Mouse (Mus musculus): Measurements from ENCODE around the gene Cacna1d. TPM values are rescaled to one million over a fixed set of nuclear protein-coding genes. Genes with fewer than 3 reads are reported as not detected.

Cacna1d gene
- polyA plus RNA-seq, 1 experiment from 2014 or later = 2.8 TPM

DNA sequence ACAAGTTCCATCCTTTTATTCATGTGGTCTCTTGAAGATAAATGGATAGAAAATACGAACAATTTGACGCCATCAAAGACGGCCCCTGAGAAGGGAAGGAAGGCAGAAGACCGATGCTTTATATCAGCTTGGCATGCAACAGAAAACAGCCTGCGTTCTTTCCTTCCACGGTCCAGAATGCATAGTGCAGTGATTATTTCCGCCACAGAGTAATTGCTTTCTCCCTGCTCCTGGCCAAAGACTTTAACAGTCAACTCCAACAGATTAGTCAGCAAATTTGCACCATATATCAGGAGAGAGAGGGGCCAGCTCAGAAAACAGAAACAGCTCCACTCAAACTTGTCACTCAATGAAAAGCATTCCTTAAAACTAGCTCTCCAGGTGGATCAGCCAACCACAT is 71.8 kb downstream of the Cacna1d start:
- H3K9me3 ChIP-seq = no peaks in the 10 kb centered on the region
- 85% methylated on average over 7 of the region's 7 CpGs for WGBS
- no peak overlapping the region for H3K27ac ChIP-seq (replicated peaks)
- H3K27me3 ChIP-seq = no peaks in the 10 kb centered on the region
- no peak overlapping the region for H3K9ac ChIP-seq (replicated peaks)
- no peak for ATAC-seq (ENCODE audit: low FRiP score, low read depth)
- no peak overlapping the region for H3K4me3 ChIP-seq
- H3K4me2 ChIP-seq (replicated peaks) = no peak overlapping the region
- no peaks in the 10 kb centered on the region for H3K4me1 ChIP-seq
- no peaks in the 10 kb centered on the region for H3K36me3 ChIP-seq

DNA sequence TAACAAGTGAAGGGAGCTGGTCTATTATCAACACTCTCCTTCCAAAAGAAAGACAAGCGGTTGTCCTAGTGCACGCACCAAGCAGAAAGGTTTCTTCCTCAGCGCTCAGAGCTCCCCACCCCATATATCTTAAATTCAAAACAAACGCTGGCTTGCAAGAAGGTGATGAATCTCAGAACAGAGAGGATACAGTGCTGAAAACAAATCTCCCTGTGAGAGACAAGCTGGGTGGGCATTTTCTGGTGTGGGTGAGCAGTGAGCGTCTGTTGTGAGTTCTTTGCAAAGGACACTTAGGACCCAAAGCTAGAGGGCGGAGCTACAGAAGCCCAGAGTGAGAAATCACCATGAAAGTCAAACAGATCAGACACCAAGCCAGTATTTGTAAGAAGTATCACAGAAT is 72.2 kb downstream of the Cacna1d start:
- Histone ChIP-seq H3K27ac (replicated peaks) (no peak overlapping the region), H3K4me1 (no peaks in the 10 kb centered on the region), H3K9me3 (no peaks in the 10 kb centered on the region), H3K4me2 (replicated peaks) (no peak overlapping the region), H3K4me3 (no peak overlapping the region), H3K27me3 (no peaks in the 10 kb centered on the region), H3K9ac (replicated peaks) (no peak overlapping the region), H3K36me3 (no peaks in the 10 kb centered on the region)
- 82% methylated on average over 6 of the region's 6 CpGs for WGBS
- ATAC-seq (ENCODE audit: low FRiP score, low read depth) = no peak

DNA sequence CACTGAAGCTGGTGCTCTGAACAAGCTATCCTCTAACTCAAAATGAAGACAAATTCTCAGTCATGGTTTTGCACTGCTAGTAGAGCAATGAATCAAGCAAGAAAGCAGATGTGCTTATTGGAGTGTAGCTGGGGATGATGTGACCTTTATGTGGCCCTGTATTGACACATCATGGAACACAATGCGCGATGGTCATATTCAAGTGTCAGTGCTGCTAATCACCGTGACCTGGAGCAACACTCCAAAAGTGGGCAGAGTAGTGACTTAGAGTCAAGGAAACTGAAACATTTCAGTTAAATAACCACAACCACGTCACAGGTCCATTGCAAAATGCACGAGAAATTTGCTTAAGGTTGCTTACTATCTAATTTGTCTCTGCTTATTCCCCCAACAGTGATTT is 75.4 kb downstream of the Cacna1d start:
- ATAC-seq (ENCODE audit: low FRiP score, low read depth) = no peak
- H3K9me3 ChIP-seq = no peaks in the 10 kb centered on the region
- H3K9ac ChIP-seq (replicated peaks) = no peak overlapping the region
- no peak overlapping the region for H3K4me2 ChIP-seq (replicated peaks)
- H3K4me1 ChIP-seq = no peaks in the 10 kb centered on the region
- no peaks in the 10 kb centered on the region for H3K36me3 ChIP-seq
- no peaks in the 10 kb centered on the region for H3K27me3 ChIP-seq
- no peak overlapping the region for H3K4me3 ChIP-seq
- no peak overlapping the region for H3K27ac ChIP-seq (replicated peaks)
- WGBS = 90% methylated on average over 5 of the region's 5 CpGs

DNA sequence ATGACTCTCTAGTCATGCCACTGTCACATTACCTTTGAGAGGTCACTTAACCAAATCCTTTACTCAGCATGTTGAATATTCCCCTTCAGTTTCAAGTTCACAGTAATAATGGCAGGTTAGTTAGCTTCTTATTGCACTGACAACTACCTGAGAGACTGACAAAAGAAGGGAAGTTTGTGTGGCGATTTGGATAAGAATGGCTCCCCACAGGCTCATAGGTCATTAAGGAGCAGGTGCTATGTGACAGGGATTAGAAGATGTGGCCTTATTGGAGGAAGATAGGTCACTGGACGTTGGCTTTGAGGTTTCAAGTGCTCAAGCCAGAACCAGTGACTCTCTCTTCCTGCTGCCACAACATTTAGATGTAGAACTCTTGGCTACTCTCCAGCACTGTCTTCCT is 77.1 kb downstream of the Cacna1d start:
- no peak for ATAC-seq (ENCODE audit: low FRiP score, low read depth)
- H3K4me3 ChIP-seq = no peak overlapping the region
- WGBS = 73% methylated on average over 2 of the region's 2 CpGs
- no peaks in the 10 kb centered on the region for H3K4me1 ChIP-seq
- H3K27me3 ChIP-seq = no peaks in the 10 kb centered on the region
- no peak overlapping the region for H3K27ac ChIP-seq (replicated peaks)
- H3K9ac ChIP-seq (replicated peaks) = no peak overlapping the region
- H3K36me3 ChIP-seq = no peaks in the 10 kb centered on the region
- H3K9me3 ChIP-seq = no peaks in the 10 kb centered on the region
- H3K4me2 ChIP-seq (replicated peaks) = no peak overlapping the region

DNA sequence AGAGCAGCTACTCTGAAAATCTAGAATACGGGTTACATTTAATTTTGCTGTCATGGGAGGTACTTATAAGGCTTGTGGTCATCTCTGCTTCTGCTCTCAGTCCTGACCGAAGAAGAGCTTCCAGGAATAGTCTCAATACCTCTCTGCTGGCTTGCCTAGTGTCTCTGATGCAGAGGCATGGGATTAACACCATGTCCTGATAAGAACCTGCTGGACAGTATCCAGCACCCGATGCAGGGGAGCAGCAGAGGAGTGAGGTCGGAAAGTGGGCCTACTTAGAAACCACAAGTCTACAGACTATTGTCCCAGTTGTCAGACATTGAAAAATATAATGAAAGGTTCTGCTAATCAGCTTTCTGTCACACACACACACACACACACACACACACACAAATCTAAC is 81.9 kb downstream of the Cacna1d start:
- no peaks in the 10 kb centered on the region for H3K27me3 ChIP-seq
- no peak overlapping the region for H3K4me2 ChIP-seq (replicated peaks)
- H3K4me3 ChIP-seq = no peak overlapping the region
- no peaks in the 10 kb centered on the region for H3K4me1 ChIP-seq
- H3K27ac ChIP-seq (replicated peaks) = no peak overlapping the region
- 93% methylated on average over 4 of the region's 4 CpGs for WGBS
- no peak overlapping the region for H3K9ac ChIP-seq (replicated peaks)
- H3K9me3 ChIP-seq = no peaks in the 10 kb centered on the region
- no peaks in the 10 kb centered on the region for H3K36me3 ChIP-seq
- no peak for ATAC-seq (ENCODE audit: low FRiP score, low read depth)

DNA sequence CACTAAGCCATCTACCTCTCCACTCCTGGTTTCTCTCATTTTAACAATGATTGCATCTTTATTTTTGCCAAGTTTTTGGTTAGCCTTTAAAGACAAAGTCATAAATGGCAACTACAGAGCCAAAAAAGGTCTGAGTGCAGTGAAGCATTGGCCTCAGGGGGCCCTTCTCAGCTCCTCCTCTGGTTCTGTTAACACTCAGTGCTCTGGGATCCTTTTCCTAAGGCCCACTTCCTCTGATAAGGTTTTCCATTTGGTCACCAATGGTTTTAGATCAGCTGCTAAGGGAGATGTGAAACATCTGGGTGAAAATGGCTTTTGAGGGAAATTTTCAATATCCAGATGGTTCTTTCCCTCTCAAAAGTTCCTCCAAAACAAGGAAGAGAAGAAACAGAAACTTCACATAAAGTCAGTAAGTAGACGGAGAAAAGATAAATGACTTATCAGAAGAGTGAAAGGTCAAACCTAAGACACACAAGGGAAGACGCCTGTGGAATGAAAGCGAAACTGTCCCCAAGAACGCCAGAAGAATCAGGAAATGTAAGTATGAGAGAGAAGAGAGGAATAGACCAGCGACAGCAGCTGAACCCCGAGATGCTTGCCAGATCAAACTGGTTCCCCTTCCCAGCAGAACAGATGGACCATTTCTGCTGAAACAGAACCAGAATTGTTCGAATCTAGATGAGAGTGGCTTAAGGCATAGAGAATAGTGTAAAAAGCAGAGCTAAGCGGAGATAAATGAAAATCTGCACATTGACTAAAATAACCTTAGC is 85.6 kb downstream of the Cacna1d start:
- no peak overlapping the region for H3K4me2 ChIP-seq (replicated peaks)
- no peaks in the 10 kb centered on the region for H3K36me3 ChIP-seq
- no peak overlapping the region for H3K4me3 ChIP-seq
- H3K27ac ChIP-seq (replicated peaks) = no peak overlapping the region
- no peak overlapping the region for H3K9ac ChIP-seq (replicated peaks)
- no peaks in the 10 kb centered on the region for H3K9me3 ChIP-seq
- 83% methylated on average over 8 of the region's 8 CpGs for WGBS
- no peaks in the 10 kb centered on the region for H3K27me3 ChIP-seq
- no peak for ATAC-seq (ENCODE audit: low FRiP score, low read depth)
- H3K4me1 ChIP-seq = no peaks in the 10 kb centered on the region

DNA sequence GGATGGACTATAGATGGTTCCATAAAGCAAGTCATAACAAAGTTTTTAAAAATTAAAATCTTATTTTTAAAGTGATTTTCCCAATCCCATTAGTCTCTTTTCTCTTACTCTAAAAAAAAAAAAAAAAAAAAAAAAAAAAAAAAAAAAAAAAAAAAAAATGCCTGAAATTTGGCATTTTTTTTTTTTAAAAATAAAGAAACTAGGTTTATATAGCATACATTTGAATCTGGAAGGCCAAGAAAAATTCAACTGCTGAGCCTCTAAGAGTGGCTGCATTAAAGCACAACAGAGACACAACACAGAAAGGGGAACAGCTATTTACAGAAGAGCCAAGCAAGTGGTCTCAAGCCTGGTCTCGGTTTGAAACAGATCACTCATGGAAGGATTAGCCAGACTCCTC is 112.9 kb downstream of the Cacna1d start:
- WGBS = 20% methylated on average over 1 of the region's 1 CpGs
- H3K4me2 ChIP-seq (replicated peaks) = no peak overlapping the region
- H3K9me3 ChIP-seq = no peaks in the 10 kb centered on the region
- no peaks in the 10 kb centered on the region for H3K4me1 ChIP-seq
- H3K36me3 ChIP-seq = no peaks in the 10 kb centered on the region
- no peaks in the 10 kb centered on the region for H3K27me3 ChIP-seq
- no peak overlapping the region for H3K4me3 ChIP-seq
- H3K9ac ChIP-seq (replicated peaks) = no peak overlapping the region
- ATAC-seq (ENCODE audit: low FRiP score, low read depth) = no peak
- no peak overlapping the region for H3K27ac ChIP-seq (replicated peaks)

DNA sequence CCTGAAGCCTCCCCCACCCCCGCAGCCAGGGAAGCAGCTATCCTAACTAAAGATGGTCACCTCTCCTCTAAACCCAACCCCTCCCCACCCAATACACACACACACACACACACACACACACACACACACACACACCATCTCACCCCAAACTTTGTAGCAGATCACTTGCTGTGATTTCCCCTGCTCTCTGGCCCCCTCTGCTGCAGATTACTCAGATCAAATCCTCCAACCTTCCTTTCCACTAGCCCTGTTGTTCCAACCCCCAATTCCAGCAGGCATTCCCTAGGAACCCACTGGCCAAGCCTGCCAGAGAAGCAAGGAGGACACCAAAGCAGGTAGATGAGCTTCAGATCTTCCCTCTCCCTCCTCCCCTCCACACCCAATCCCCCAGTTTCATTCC is 118.4 kb downstream of the Cacna1d start:
- Histone ChIP-seq H3K4me2 (replicated peaks) (no peak overlapping the region), H3K9ac (replicated peaks) (no peak overlapping the region), H3K4me3 (no peak overlapping the region), H3K36me3 (no peaks in the 10 kb centered on the region), H3K27me3 (no peaks in the 10 kb centered on the region), H3K27ac (replicated peaks) (no peak overlapping the region), H3K9me3 (no peaks in the 10 kb centered on the region), H3K4me1 (no peaks in the 10 kb centered on the region)
- no peak for ATAC-seq (ENCODE audit: low FRiP score, low read depth)
- 31% methylated on average over 1 of the region's 1 CpGs for WGBS

DNA sequence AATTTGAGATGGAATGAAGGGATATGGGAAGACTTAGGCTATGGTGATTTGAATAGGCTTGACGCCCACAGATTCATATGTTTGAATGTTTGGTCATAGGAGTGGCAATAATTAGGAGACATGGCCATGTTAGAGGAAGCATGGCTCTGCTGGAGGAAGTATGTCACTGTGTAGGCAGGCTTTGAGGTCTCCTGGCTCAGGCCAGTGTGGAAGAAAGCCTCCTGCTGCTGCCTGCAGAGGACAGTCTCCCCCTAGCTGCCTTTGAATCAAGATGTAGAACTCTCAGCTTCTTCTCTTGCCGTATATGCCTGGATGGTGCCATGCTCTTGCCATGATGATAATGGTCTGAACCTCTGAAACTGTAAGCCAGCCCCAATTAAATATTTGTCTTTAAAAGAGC is 120.2 kb downstream of the Cacna1d start:
- H3K27ac ChIP-seq (replicated peaks) = no peak overlapping the region
- no peak overlapping the region for H3K4me2 ChIP-seq (replicated peaks)
- H3K4me3 ChIP-seq = no peak overlapping the region
- H3K4me1 ChIP-seq = no peaks in the 10 kb centered on the region
- no peak overlapping the region for H3K9ac ChIP-seq (replicated peaks)
- H3K27me3 ChIP-seq = no peaks in the 10 kb centered on the region
- no peaks in the 10 kb centered on the region for H3K36me3 ChIP-seq
- no peaks in the 10 kb centered on the region for H3K9me3 ChIP-seq
- ATAC-seq (ENCODE audit: low FRiP score, low read depth) = no peak
- 79% methylated on average over 2 of the region's 2 CpGs for WGBS

DNA sequence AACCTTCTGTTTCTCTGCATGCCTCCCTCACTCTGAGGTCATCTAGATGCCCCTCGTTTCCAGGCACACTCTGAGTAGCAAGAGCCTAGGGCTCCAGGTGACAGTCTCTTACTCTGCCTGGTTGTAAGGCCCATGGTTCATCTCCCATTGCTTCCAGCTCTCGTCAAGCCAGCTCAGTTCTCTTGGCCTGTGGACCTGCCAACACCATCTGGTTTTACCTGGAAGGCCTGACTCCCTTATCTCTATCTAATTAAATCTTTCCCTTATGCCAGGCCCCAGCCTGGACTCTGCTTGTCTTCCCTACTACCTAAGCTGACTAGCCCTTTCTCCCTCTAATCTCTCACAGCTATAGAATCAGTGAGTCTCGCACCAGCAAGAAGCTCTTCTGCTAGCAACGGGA is 124.2 kb downstream of the Cacna1d start:
- Histone ChIP-seq H3K4me2 (replicated peaks) (no peak overlapping the region), H3K9me3 (no peaks in the 10 kb centered on the region), H3K4me3 (no peak overlapping the region), H3K36me3 (no peaks in the 10 kb centered on the region), H3K27ac (replicated peaks) (no peak overlapping the region), H3K27me3 (no peaks in the 10 kb centered on the region), H3K9ac (replicated peaks) (no peak overlapping the region), H3K4me1 (no peaks in the 10 kb centered on the region)
- 77% methylated on average over 4 of the region's 4 CpGs for WGBS
- ATAC-seq (ENCODE audit: low FRiP score, low read depth) = no peak

DNA sequence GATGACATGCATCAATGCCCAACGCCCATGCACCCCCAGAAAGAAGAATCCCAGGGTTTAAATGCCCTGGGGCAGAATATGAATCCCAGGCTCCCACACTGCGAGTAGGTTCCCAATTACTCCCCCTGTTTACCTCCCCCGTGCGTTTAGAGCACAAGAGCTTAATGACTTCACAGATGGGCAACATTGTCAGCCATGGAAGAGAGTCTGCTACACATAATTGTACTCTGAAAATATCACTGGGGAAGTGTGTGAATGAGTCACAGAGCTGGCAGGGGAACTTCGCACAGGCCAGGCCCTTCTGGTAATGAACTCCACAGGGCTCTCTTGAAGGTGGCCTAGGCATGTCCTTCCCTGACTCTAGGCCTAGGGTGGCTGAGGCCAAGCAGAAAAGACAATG is 125.4 kb downstream of the Cacna1d start:
- Histone ChIP-seq H3K27me3 (no peaks in the 10 kb centered on the region), H3K4me3 (no peak overlapping the region)
- WGBS = 78% methylated on average over 5 of the region's 5 CpGs

DNA sequence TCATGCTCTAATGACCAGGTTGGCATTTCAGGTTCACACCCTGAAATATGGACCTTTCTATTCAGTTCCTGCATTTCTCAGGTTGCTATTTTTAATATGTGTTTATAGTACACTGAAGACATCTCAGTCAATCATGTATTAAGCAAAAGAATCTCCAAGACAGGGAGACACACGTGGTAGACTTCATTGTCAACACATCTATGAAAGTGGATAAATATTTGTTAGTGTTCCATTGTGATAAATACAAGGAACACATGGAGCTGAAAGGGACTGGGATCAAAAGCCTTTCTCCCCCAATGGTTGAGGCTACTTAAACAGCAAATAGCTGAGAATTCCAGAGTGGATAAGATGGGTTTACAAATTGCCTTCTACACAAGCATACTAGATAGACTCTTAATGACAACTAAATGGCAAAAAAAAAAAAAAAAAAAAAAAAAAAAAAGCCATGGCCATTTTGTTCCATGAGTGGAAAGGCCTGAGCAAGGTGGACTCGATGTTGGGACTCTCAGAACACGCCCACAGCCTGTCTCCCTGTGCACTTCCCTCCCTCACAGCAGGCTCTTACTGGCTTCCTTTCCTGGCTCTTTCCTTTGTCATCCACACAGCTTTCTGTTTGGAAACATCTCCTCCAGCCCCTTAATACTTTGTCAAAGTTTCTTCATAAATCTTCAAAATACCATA is 127.6 kb downstream of the Cacna1d start:
- Histone ChIP-seq H3K27ac (replicated peaks) (no peak overlapping the region), H3K9me3 (no peaks in the 10 kb centered on the region), H3K4me2 (replicated peaks) (no peak overlapping the region), H3K36me3 (no peaks in the 10 kb centered on the region), H3K4me3 (no peak overlapping the region), H3K9ac (replicated peaks) (no peak overlapping the region), H3K27me3 (no peaks in the 10 kb centered on the region), H3K4me1 (no peaks in the 10 kb centered on the region)
- WGBS = 79% methylated on average over 3 of the region's 3 CpGs
- ATAC-seq (ENCODE audit: low FRiP score, low read depth) = no peak

More for the DNA sequence above, 125.4 kb downstream of the Cacna1d start:
- H3K36me3 ChIP-seq = no peaks in the 10 kb centered on the region
- no peak overlapping the region for H3K4me2 ChIP-seq (replicated peaks)
- no peak overlapping the region for H3K27ac ChIP-seq (replicated peaks)
- H3K4me1 ChIP-seq = no peaks in the 10 kb centered on the region
- no peak overlapping the region for H3K9ac ChIP-seq (replicated peaks)
- no peak for ATAC-seq (ENCODE audit: low FRiP score, low read depth)
- no peaks in the 10 kb centered on the region for H3K9me3 ChIP-seq
